Mouse (Mus musculus): ENCODE data around the gene Mfsd4a.

DNA sequence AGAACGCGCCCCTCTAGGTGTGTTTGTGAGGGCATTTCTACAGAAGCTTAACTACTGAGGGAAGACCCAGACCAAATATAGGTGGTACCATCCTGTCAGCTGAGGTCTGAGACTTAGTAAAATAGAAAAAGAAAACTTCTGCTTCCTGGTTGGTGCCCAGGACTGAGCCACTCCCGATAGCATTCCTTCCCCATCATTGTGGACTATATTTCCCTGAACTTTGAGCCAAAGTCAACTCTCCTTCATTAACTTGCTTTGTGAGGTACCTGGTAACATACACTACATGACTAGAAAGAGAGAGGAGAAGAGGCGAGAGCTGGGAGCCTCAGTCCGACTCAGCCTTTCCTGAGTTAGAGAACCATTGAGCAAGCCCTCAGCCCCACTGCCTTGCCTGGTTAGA, 9.3 kb downstream of the Mfsd4a start:
- TF ChIP-seq EP300 (IDR thresholded peaks at IDR 0.05; ENCODE audit: low read depth), result no peak
- TF ChIP-seq CTCF (IDR thresholded peaks at IDR 0.05; ENCODE audit: low read depth), result no peak

Measured in heart, postnatal 0 days (tissue).